Mouse (Mus musculus): ENCODE measurements around the gene Clstn2.

DNA sequence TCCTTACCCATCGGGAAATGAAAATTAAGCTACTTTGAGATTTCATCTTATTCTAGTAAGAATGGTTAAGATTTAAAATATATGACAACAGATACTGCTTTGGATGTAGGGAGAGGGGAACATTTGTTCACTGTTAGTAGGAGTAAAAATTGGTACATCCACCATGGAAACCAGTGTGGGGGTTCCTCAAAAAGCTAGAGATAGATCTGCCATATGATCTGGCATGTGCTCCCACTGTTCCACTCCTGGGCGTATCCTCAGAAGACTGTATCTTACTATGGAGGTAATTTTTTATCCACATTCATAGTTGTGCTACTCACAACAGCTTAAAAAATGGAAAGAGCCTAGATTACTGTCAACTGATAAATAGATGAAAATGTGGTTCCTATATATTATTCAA is 518.3 kb downstream of the Clstn2 start:
- TF ChIP-seq POLR2A (IDR thresholded peaks at IDR 0.05; ENCODE audit: extremely low read depth, insufficient read depth, low read length) = no peak
- no peak for TF ChIP-seq CTCF (IDR thresholded peaks at IDR 0.05; ENCODE audit: low read depth, low read length)

All from liver, adult 2 months (tissue).